Mouse (Mus musculus) embryonic facial prominence, embryonic 11.5 days (tissue): ENCODE measurements around the gene Dcst1. TPM values are rescaled to one million over a fixed set of nuclear protein-coding genes. Genes with fewer than 3 reads are reported as not detected.

ENCODE experiments used
- ATAC-seq: fragments of 200-750 bp; cut with Nextera tagmentation; replicated peaks from 2 replicates; pipeline ENCODE4 v1.8.0; 2017; ENCODE audit warnings: low read depth; ENCODE audit not compliant: insufficient number of reproducible peaks, low FRiP score, low TSS enrichment
- DNase-seq: peaks from one replicate; pipeline ENCODE4 v3.0.0-alpha.2; 2015; ENCODE audit warnings: low spot score
- H3K27ac ChIP-seq: fragments of 300-500 bp; sonication (generic); replicated peaks from 2 replicates; pipeline ENCODE4 v1.5.1; 2014; ENCODE audit warnings: mild to moderate bottlenecking, low read depth, low read length, control low read depth
- H3K27me3 ChIP-seq: fragments of 300-500 bp; sonication (generic); 2 replicates; pipeline ENCODE4 v1.6.1; 2014; ENCODE audit warnings: mild to moderate bottlenecking, low read length, moderate library complexity, mixed read lengths; ENCODE audit not compliant: control insufficient read depth, insufficient read depth
- H3K36me3 ChIP-seq: fragments of 300-500 bp; sonication (generic); replicated peaks from 2 replicates; pipeline ENCODE4 v1.6.1; 2014; ENCODE audit warnings: low read depth, mild to moderate bottlenecking, low read length, moderate library complexity, mixed read lengths; ENCODE audit not compliant: control insufficient read depth, insufficient read depth
- H3K4me1 ChIP-seq: fragments of 300-500 bp; sonication (generic); 2 replicates; pipeline ENCODE4 v1.6.1; 2014; ENCODE audit warnings: low read length, mixed read lengths; ENCODE audit not compliant: control insufficient read depth, insufficient read depth
- H3K4me2 ChIP-seq: fragments of 300-500 bp; sonication (generic); 2 replicates; pipeline ENCODE4 v1.6.1; 2014; ENCODE audit warnings: low read depth, mild to moderate bottlenecking, control low read depth, low read length, moderate library complexity
- H3K4me3 ChIP-seq: fragments of 300-500 bp; sonication (generic); 2 replicates; pipeline ENCODE4 v1.5.1; 2014; ENCODE audit warnings: low read depth, low read length, control low read depth
- H3K9ac ChIP-seq: fragments of 300-500 bp; sonication (generic); replicated peaks from 2 replicates; pipeline ENCODE4 v1.6.1; 2014; ENCODE audit warnings: mild to moderate bottlenecking, control low read depth, low read length
- H3K9me3 ChIP-seq: fragments of 300-500 bp; sonication (generic); replicated peaks from 2 replicates; pipeline ENCODE4 v1.6.1; 2016; ENCODE audit warnings: mild to moderate bottlenecking, low read length, inconsistent platforms, mixed read lengths; ENCODE audit not compliant: control insufficient read depth
- WGBS: fragments of 180-500 bp; shearing (Covaris S2); extraction: QIAGEN DNeasy Blood & Tissue Kit; methylation state at CpG from one replicate; pipeline ENCODE4 v1.1.7; 2014; 5-methylcytosine and 5-hydroxymethylcytosine counted together
- polyA plus RNA-seq: library from polyadenylated mRNA; unstranded; fragments of >200 nt; fragmentation: Nextera tagmentation; extraction: Ambion mirVana; gene quantifications from 2 replicates; pipeline ENCODE4 v1.2.1, GENCODE M21; 2014

The Dcst1 gene
- polyA plus RNA-seq, 1 experiment from 2014 or later = not detected

DNA sequence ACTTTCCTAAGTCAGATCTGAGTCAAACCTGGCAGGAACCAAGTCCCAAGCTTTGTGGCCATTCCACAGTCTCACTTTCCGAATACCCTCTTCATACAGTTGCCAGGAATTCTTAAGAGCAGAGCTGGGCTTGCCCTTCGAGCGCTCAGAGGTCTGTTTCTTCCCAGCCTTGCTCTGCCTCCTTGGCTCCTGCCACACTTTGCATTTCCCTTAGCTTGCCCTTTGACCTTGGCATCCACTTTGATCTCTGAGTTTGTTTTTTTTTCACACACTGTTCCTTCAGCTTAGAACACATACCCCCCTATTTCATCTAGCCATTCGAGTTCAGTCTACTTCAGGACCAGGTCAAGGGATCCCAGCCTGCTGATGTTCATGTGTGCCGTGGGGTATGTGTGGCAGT is 13.8 kb downstream of the Dcst1 start:
- H3K27ac ChIP-seq = no peak overlapping the region
- no peak for DNase-seq
- H3K9ac ChIP-seq = no peak overlapping the region
- H3K4me2 ChIP-seq = no peak overlapping the region
- 40% methylated on average over 5 of the region's 5 CpGs for WGBS
- ATAC-seq = no peak
- no peaks in the 10 kb centered on the region for H3K36me3 ChIP-seq
- no peaks in the 10 kb centered on the region for H3K9me3 ChIP-seq
- H3K27me3 ChIP-seq = peaks cover 2% of the 10 kb centered on the region; the same call in 1 of the 2 replicates
- H3K4me3 ChIP-seq = no peak overlapping the region
- H3K4me1 ChIP-seq = peaks cover 3% of the 10 kb centered on the region

DNA sequence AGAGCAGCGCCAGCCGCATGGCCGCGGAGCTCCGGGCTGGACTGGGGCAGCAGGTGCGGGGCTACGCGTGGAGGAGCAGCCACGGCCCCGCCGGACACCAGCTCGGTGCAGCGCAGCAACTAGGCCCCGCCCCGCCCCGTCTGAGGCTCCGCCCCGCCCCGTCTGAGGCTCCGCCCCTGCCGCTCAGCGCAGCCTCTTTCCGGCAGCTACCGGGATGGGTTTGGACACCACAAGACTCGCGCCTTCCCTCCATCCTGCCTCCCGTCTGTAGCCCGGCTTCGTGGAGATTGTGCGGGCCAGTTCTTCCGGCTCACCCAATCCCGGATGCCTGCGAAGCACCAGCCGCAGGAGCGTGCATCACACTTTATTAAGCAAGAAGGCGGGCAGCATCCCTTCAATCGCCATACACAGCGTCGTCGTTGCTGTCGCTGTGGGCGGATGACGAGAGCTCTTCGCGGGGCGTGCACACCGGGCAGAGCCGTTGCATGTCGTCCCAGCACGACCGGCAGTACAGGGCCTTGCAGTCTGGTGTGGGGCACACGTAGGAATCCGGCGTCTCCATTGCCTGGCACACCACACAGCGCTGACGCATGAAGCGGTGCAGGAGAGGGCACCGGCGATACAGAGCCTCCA is 15.1 kb downstream of the Dcst1 start, which contains the start of gene Adam15:
Adam15 (minus strand) TSS at position 128 of the 633 bp plus-strand sequence.
- Histone ChIP-seq H3K36me3 (no peaks in the 10 kb centered on the region; the same call in 1 of the 2 replicates), H3K27me3 (peaks cover 2% of the 10 kb centered on the region; the same call in 1 of the 2 replicates), H3K4me2 (peak within 1 kb of the TSS; percentile 69), H3K4me1 (peaks cover 3% of the 10 kb centered on the region), H3K9ac (peak within 1 kb of the TSS; percentile 47), H3K27ac (no peak within 1 kb of the TSS), H3K4me3 (peak within 1 kb of the TSS; percentile 44), H3K9me3 (no peaks in the 10 kb centered on the region)
- peak; percentile 87 for ATAC-seq
- DNase-seq = peak; percentile 89
- 1% methylated on average over 45 of the region's 59 CpGs for WGBS

DNA sequence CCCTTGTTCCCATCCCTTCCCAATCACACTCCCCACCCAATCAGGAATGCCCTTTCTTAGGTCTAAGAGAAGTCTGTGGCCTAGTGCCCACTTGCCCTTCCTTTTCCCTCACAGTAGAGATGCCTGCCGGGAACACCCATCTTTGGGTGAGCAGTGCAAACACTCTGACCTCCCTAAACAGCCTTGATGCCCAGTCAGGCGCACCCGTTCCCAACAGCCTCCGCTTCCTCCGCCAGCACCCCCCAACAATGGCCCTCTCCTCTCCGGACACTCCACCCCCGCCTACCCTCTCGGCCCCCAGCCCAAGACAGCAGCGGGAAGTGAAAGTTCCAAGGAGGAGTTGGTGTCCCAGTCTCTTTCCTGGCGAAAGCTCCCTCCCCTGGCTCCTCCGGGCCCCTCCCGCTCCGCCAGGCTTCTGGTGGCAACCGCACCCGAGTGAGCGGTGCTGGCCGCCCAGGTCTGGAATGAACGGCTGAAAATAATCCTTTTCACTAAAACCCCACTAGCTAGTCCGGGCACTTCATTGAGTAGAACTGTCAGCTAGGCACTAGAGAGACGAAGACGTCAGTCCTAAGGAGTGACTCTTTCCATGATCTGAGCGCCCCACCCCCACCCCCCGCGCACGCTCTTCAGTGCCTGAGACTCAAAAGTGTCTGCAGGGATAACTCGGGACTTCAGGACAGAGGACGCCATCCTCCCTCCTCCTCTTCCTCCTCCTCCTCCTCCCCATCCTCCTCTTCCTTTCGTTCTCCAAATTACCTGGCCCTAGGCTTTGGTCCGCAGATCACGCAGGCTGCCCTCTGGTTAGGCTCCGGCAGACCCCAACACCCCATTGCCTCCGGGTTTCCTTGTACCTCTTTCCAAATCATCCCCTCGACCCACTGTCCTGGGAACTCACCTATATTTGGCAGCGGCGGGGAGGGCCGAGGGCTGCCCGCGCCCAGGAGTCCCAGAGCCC is 15.9 kb downstream of the Dcst1 start:
- no peak for ATAC-seq
- H3K4me1 ChIP-seq = peaks cover 3% of the 10 kb centered on the region
- 2% methylated on average over 38 of the region's 38 CpGs for WGBS
- H3K36me3 ChIP-seq = no peaks in the 10 kb centered on the region; the same call in 1 of the 2 replicates
- H3K9me3 ChIP-seq = no peaks in the 10 kb centered on the region
- peak overlapping the region; percentile 69 for H3K4me2 ChIP-seq
- peak overlapping the region; percentile 44 for H3K4me3 ChIP-seq
- no peak overlapping the region for H3K27ac ChIP-seq
- DNase-seq = peak; percentile 42
- peak overlapping the region; percentile 47 for H3K9ac ChIP-seq
- peaks cover 2% of the 10 kb centered on the region; the same call in 1 of the 2 replicates for H3K27me3 ChIP-seq

DNA sequence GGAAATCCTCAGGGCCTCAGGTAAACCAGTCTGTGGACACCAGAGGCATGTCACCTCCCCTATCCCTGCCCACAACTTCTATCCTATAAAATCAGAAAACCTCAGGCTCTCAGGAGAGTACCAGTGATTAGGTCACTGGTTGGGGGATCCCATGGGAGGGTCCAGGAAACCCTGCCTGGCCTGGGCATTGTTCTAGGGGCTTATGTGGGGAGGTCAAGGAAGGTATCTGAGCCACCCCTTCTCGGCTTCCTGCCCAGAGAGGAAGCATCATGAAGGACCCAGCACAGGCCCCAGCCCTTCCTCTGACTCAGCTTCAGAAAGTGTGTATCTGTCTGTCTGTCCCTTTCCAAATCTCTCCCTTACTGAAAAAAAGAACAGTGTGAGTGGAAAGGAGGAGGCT is 17.1 kb downstream of the Dcst1 start:
- no peaks in the 10 kb centered on the region; the same call in 1 of the 2 replicates for H3K36me3 ChIP-seq
- no peaks in the 10 kb centered on the region for H3K9me3 ChIP-seq
- H3K9ac ChIP-seq = no peak overlapping the region
- 72% methylated on average over 1 of the region's 1 CpGs for WGBS
- H3K4me1 ChIP-seq = peaks cover 3% of the 10 kb centered on the region
- H3K27me3 ChIP-seq = peaks cover 2% of the 10 kb centered on the region; the same call in 1 of the 2 replicates
- H3K27ac ChIP-seq = no peak overlapping the region
- no peak overlapping the region for H3K4me2 ChIP-seq
- no peak overlapping the region for H3K4me3 ChIP-seq
- no peak for ATAC-seq
- no peak for DNase-seq

GRCm38 (mm10) chr3:89346815-89347540 is 18.1 kb downstream of the Dcst1 start:
- Histone ChIP-seq H3K4me3 (no peak overlapping the region), H3K27ac (no peak overlapping the region), H3K9me3 (no peaks in the 10 kb centered on the region), H3K4me2 (no peak overlapping the region), H3K9ac (no peak overlapping the region), H3K4me1 (peaks cover 3% of the 10 kb centered on the region), H3K27me3 (no peaks in the 10 kb centered on the region), H3K36me3 (no peaks in the 10 kb centered on the region; the same call in 1 of the 2 replicates)
- DNase-seq (no peak), ATAC-seq (no peak)
- WGBS = 78% methylated on average over 10 of the region's 10 CpGs

DNA sequence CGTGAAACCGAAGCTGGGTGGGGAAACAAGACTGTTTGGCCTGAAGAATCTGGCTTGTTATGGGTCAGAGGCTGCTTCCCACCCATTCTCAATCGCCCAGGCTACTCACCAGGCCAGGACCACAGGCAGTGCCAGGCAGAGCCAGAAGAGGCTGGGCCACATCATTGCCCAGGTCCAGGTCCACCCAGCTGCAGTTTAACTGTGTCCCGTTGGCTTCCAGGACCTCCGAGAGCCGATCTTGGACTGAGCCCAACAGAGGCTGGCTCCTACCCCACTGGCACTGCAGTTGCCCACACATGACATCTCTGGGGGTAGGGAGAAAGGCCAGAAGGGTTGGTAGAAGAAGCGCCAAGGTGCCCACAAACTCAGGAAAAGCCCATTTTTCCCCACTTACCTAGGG is 21.8 kb downstream of the Dcst1 start:
- DNase-seq (no peak), ATAC-seq (no peak)
- Histone ChIP-seq H3K9ac (no peak overlapping the region), H3K27me3 (no peaks in the 10 kb centered on the region), H3K4me2 (no peak overlapping the region), H3K4me1 (peaks cover 4% of the 10 kb centered on the region), H3K9me3 (no peaks in the 10 kb centered on the region), H3K27ac (no peak overlapping the region), H3K36me3 (no peaks in the 10 kb centered on the region; the same call in 1 of the 2 replicates), H3K4me3 (no peak overlapping the region)
- WGBS = 86% methylated on average over 7 of the region's 7 CpGs

GRCm38 (mm10) chr3:89341794-89342193 is 23.3 kb downstream of the Dcst1 start:
- ATAC-seq (no peak), DNase-seq (no peak)
- WGBS = 91% methylated on average over 4 of the region's 4 CpGs
- H3K4me1 ChIP-seq = peaks cover 4% of the 10 kb centered on the region
- H3K9ac ChIP-seq = no peak overlapping the region
- no peak overlapping the region for H3K4me3 ChIP-seq
- no peaks in the 10 kb centered on the region; the same call in 1 of the 2 replicates for H3K36me3 ChIP-seq
- no peak overlapping the region for H3K27ac ChIP-seq
- no peak overlapping the region for H3K4me2 ChIP-seq
- no peaks in the 10 kb centered on the region for H3K27me3 ChIP-seq
- no peaks in the 10 kb centered on the region for H3K9me3 ChIP-seq
